Mouse (Mus musculus): ENCODE results near the gene Fbxo2. TPM values are rescaled to one million over a fixed set of nuclear protein-coding genes. Genes with fewer than 3 reads are reported as not detected.
"Not testable (repeated sequence)": the region's sequence is repeated elsewhere in the genome, so short reads cannot be mapped to it uniquely, and the experiment has no call there.

The Fbxo2 gene
- polyA plus RNA-seq (2012; rRNA removed), result 1.5 and 2.3 TPM in 2 replicates

DNA sequence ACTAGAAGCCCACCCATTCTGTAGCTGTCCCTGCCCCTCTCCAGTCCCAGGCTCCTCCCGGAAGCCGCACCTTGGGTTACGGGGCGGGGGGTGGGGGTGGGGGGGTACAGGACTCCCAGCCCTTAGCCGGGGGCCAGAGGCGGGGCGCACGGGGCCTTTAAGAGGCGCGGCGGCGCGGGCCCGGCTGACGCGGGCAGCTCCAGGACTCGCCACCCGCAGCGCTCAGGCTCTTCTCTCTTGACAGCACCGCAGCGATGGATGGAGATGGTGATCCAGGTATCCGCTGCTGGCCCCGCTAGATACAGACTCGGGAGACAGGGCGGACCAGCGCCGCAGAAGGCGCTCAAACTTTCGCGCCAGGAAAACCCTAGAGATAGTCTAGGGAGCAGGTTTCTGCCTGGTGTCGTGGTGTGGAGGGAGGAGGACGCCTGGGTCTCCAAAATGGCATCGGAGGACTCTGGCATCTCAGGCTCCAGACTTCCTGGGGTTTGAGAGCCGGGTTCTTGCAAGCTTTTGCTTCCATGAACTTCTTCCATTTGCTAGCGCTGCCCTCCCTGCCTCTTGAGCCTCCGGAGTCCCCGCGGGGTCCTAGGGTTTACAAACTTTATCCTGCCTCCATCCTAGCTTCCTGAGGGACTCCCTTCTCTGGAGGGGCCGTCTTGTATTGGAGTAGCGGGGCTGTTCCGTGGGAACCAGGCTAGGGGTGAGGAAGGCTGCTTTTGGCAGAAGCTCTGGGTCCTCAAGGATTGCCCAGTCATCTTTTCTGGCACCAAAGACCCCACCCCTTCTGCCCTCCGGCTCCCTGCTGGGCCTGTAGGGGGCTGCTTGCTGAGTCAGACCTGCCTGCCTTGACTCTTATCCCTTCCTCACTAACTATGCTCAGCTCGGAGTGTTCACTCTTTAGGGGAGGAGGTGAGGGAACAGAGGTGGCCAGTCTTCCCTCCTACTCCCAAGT, at the start of gene Fbxo2, which contains the start of gene Fbxo44:
Gene Fbxo2, plus strand, starts transcription at position 186 of the 955 bp plus-strand sequence.
Gene Fbxo44, minus strand, starts transcription at position 47 of the 955 bp plus-strand sequence.
- H3K27ac ChIP-seq (ENCODE audit: insufficient read depth, low read depth, low read length), result peak within 1 kb of the TSS; percentile 58
- H3K4me1 ChIP-seq (ENCODE audit: control insufficient read depth, insufficient read depth, low read length), result peaks cover 5% of the 10 kb centered on the region; the same call in 1 of the 2 replicates
- H3K27me3 ChIP-seq (replicated peaks; ENCODE audit: control insufficient read depth, insufficient read depth, low read length), result no peaks in the 10 kb centered on the region
- peak within 1 kb of the TSS; percentile 69 for H3K4me3 ChIP-seq (ENCODE audit: insufficient read depth, low read depth, low read length)
- no peak for TF ChIP-seq CTCF (conservative IDR thresholded peaks at IDR 0.05; ENCODE audit: insufficient read depth, insufficient read length, low read depth, low read length)
- no peak for TF ChIP-seq POLR2A (IDR thresholded peaks at IDR 0.05; ENCODE audit: low read depth, low read length)
- no peaks in the 10 kb centered on the region for H3K36me3 ChIP-seq (ENCODE audit: control insufficient read depth, insufficient read depth, low read length)
- WGBS, result 4% methylated on average over 40 of the region's 43 CpGs
- DNase-seq, result peak; percentile 40

DNA sequence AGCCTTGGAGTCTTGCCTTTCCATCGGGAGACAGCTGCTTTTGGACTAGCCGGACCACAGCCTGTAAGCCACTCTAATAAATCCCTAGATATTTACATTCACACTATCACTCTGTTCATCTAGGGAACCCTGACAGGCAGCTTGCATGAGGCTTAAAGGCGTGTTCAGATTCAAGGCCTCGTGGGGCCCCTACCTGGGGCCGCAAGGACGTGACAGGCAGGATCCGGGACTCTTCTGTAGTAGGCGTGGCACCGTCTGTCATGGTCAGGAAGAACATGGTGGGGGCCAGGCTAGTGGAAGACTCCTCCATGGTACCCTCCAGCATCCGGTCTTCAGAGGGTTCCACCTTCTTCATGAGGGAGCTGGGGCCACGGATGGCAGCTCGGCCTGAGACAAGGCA, 47.9 kb upstream of the Fbxo2 start:
- no peaks in the 10 kb centered on the region for H3K36me3 ChIP-seq (ENCODE audit: control insufficient read depth, insufficient read depth, low read length)
- no peak overlapping the region for H3K27ac ChIP-seq (ENCODE audit: insufficient read depth, low read depth, low read length)
- H3K4me1 ChIP-seq (ENCODE audit: control insufficient read depth, insufficient read depth, low read length), result no peaks in the 10 kb centered on the region
- 84% methylated on average over 12 of the region's 12 CpGs for WGBS
- H3K27me3 ChIP-seq (replicated peaks; ENCODE audit: control insufficient read depth, insufficient read depth, low read length), result no peaks in the 10 kb centered on the region
- H3K4me3 ChIP-seq (ENCODE audit: insufficient read depth, low read depth, low read length), result no peak overlapping the region
- DNase-seq, result no peak
- TF ChIP-seq POLR2A (IDR thresholded peaks at IDR 0.05; ENCODE audit: low read depth, low read length) (no peak), CTCF (conservative IDR thresholded peaks at IDR 0.05; ENCODE audit: insufficient read depth, insufficient read length, low read depth, low read length) (no peak)

DNA sequence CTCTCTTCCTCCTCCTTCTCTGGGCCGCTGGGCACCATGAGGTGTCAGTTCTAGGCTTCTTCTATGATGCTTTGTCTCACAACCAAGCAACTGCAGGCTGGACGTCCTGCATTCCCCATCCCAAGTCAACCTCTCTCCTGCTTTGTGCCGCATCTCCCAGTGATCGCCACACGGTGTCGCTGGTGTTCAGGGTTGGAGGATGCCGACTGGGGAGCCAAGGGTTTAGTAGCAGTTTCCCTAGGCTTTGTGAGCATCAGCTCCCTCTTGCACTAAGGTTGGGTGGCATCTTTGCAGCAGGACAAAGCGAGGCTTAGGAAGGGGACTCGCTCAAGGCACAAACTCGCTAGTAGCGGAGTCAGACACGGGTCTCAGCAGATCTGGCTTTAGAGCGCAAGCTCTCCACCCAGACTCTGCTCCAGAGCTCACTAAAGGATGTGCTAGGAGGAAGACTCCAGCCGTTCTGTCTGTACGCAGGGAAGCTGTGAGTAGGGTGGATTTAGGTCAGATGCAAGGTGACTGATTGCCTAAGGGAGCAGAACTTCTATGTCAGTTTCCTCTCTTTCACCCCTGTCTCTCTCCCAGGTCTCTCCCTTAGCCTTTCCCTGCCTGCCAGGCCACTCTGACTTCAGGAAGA, 45.5 kb upstream of the Fbxo2 start:
- H3K4me1 ChIP-seq (ENCODE audit: control insufficient read depth, insufficient read depth, low read length), result no peaks in the 10 kb centered on the region
- no peaks in the 10 kb centered on the region for H3K27me3 ChIP-seq (replicated peaks; ENCODE audit: control insufficient read depth, insufficient read depth, low read length)
- no peaks in the 10 kb centered on the region for H3K36me3 ChIP-seq (ENCODE audit: control insufficient read depth, insufficient read depth, low read length)
- WGBS, result 5% methylated on average over 15 of the region's 15 CpGs
- TF ChIP-seq CTCF (conservative IDR thresholded peaks at IDR 0.05; ENCODE audit: insufficient read depth, insufficient read length, low read depth, low read length) (peak; percentile 100), POLR2A (IDR thresholded peaks at IDR 0.05; ENCODE audit: low read depth, low read length) (no peak)
- no peak overlapping the region for H3K27ac ChIP-seq (ENCODE audit: insufficient read depth, low read depth, low read length)
- H3K4me3 ChIP-seq (ENCODE audit: insufficient read depth, low read depth, low read length), result no peak overlapping the region
- peak; percentile 85 for DNase-seq

DNA sequence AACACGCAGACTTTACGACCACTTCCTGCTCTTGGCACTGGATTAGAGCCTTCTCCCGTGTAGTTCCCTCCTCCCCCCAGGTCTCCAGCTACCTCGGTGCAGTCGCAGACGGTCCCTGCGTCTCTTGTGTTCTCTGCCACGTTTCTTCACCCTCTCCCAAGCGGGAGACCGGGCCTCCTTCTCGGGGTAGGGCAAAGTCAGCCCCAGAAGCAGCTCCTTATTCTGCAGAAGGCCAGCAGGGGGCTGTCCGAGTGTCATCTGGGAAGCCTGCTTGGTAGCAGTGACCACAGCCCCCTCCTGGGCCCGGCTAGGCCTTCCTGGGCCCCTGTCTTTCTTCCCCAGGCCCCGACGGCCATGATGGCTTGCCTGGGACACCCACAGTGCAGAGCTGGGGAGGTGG, 45.0 kb upstream of the Fbxo2 start:
- DNase-seq, result peak; percentile 62
- Histone ChIP-seq H3K36me3 (ENCODE audit: control insufficient read depth, insufficient read depth, low read length) (no peaks in the 10 kb centered on the region), H3K27me3 (replicated peaks; ENCODE audit: control insufficient read depth, insufficient read depth, low read length) (no peaks in the 10 kb centered on the region), H3K27ac (ENCODE audit: insufficient read depth, low read depth, low read length) (no peak overlapping the region), H3K4me3 (ENCODE audit: insufficient read depth, low read depth, low read length) (no peak overlapping the region), H3K4me1 (ENCODE audit: control insufficient read depth, insufficient read depth, low read length) (no peaks in the 10 kb centered on the region)
- TF ChIP-seq CTCF (conservative IDR thresholded peaks at IDR 0.05; ENCODE audit: insufficient read depth, insufficient read length, low read depth, low read length) (peak; percentile 45), POLR2A (IDR thresholded peaks at IDR 0.05; ENCODE audit: low read depth, low read length) (no peak)
- WGBS, result 2% methylated on average over 15 of the region's 15 CpGs

DNA sequence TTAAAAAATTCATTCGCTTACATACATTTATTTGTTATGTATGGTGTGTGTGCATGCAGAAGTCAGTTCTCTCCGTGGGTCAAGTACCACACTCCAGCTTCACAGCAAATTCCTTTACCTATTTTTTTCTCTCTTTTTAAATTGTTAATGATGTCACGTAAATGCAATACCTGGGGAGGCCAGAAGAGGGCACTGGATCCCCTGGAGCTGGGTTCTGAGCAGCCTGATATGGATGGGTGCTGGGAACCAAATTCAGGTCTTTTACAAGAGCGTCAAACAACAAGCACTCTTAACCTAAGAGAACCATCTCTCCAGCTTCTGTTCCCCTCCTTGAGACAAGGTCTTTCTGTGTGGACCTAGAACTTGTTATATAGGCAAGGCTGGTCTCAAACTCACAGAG, 43.8 kb upstream of the Fbxo2 start:
- Histone ChIP-seq H3K36me3 (ENCODE audit: control insufficient read depth, insufficient read depth, low read length) (no peaks in the 10 kb centered on the region), H3K4me3 (ENCODE audit: insufficient read depth, low read depth, low read length) (no peak overlapping the region), H3K4me1 (ENCODE audit: control insufficient read depth, insufficient read depth, low read length) (no peaks in the 10 kb centered on the region), H3K27ac (ENCODE audit: insufficient read depth, low read depth, low read length) (no peak overlapping the region), H3K27me3 (replicated peaks; ENCODE audit: control insufficient read depth, insufficient read depth, low read length) (no peaks in the 10 kb centered on the region)
- TF ChIP-seq CTCF (conservative IDR thresholded peaks at IDR 0.05; ENCODE audit: insufficient read depth, insufficient read length, low read depth, low read length) (0 out of 2 replicates have a peak, but pooled peaks have one; percentile 20), POLR2A (IDR thresholded peaks at IDR 0.05; ENCODE audit: low read depth, low read length) (no peak)
- 79% methylated on average over 4 of the region's 4 CpGs for WGBS
- DNase-seq, result no peak

DNA sequence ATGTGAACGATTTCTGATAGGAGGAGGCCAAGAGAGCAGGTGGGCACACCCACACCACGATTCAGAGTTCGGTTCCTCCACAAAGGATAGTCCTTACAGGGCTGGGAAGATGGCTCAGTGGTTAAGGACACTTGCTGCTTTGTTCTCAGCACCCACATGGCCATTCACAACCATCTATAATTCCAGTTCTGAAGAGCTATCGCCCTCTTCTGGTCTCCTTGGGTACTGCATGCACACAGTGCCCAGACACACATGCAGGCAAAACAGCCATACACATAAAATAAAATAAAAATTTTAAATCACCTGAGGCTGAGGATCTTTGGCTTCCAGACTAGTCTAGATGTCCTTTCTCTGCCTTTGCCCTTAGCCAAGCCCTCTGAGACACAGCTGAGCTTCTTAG, 43.0 kb upstream of the Fbxo2 start:
- 71% methylated on average over 4 of the region's 4 CpGs for WGBS
- DNase-seq, result no peak
- Histone ChIP-seq H3K4me3 (ENCODE audit: insufficient read depth, low read depth, low read length) (no peak overlapping the region), H3K27me3 (replicated peaks; ENCODE audit: control insufficient read depth, insufficient read depth, low read length) (no peaks in the 10 kb centered on the region), H3K36me3 (ENCODE audit: control insufficient read depth, insufficient read depth, low read length) (no peaks in the 10 kb centered on the region), H3K4me1 (ENCODE audit: control insufficient read depth, insufficient read depth, low read length) (no peaks in the 10 kb centered on the region), H3K27ac (ENCODE audit: insufficient read depth, low read depth, low read length) (no peak overlapping the region)
- TF ChIP-seq POLR2A (IDR thresholded peaks at IDR 0.05; ENCODE audit: low read depth, low read length), result no peak
- TF ChIP-seq CTCF (conservative IDR thresholded peaks at IDR 0.05; ENCODE audit: insufficient read depth, insufficient read length, low read depth, low read length), result 0 out of 2 replicates have a peak, but pooled peaks have one; percentile 12

DNA sequence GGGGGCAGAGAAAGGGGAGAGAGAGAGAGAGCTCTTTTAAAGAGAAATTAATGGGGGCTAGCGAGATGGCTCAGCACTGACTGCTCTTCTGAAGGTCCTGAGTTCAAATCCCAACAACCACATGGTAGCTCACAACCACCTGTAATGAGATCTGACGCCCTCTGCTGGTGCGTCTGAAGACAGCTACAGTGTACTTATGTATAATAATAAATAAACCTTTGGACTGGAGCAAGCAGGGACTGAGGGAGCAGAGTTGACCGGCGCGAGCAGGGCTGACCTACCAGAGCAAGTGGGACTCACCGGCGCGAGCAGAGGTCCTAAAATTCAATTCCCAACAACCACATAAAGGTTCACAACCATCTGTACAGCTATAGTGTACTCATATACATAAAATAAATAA, 40.8 kb upstream of the Fbxo2 start:
- H3K27ac ChIP-seq (ENCODE audit: insufficient read depth, low read depth, low read length); DNase-seq; H3K27me3 ChIP-seq (replicated peaks; ENCODE audit: control insufficient read depth, insufficient read depth, low read length); H3K4me1 ChIP-seq (ENCODE audit: control insufficient read depth, insufficient read depth, low read length); H3K4me3 ChIP-seq (ENCODE audit: insufficient read depth, low read depth, low read length); H3K36me3 ChIP-seq (ENCODE audit: control insufficient read depth, insufficient read depth, low read length): not testable (repeated sequence)
- 73% methylated on average over 9 of the region's 9 CpGs for WGBS
